Mouse (Mus musculus) cerebellum, postnatal 4 days (tissue): Measurements from ENCODE around the gene Qrich1.
"Not testable (repeated sequence)": the region's sequence is repeated elsewhere in the genome, so short reads cannot be mapped to it uniquely, and the experiment has no call there.

Experiments
- DNase-seq, 2 experiments: peaks; one replicate each; pipeline ENCODE4 v3.0.0; 2022; ENCODE audit warnings: low spot score in 2 of 2, mixed read lengths in 1 of 2

Qrich1 gene

DNA sequence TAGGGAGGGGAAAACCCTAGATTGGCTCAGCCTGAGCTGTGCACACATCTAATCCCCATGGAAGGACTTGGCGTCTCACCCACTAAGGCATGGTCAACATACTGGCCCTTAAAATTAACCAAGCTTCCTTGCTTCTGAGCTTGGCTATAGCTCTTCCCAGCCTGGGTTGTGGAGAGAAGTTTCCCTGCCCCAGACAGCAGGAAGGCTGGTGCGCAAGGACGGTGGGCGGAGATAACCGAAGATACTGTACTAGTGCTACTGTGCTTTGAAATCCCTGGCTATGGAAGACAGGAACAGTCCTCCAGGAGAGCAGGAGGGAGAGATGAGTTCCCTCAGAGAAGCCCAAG is 62.7 kb downstream of the Qrich1 start:
- DNase-seq = no peak

DNA sequence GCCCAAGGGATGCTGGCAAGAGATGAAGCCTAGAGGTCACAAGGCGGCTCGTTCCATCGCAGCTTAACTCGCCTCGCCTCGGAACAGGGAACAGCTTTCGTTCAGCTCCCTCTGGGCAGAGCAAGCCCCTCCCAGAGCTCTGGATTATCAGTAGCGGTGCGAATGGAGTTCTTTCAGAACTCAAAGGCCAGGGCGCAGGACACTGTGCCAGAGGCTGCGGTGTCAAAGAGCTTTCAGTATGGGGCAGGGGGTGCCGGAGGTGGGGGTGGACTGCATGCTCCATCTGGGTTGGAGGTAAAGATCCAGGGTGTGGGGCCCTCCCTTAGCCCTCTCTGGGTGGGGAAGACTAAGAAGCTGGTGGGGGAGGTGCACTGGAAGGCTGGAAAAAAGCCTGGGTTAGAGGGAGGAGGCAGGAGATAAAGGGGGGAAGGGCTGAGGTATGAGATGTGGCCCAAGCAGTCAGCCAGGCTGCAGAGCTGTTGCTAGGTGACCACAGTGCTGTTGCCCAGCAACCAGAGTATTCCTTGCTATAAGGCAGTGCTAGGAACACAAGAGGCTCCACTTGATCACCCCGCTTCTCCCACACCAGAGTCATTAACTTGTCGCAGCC is 71.1 kb downstream of the Qrich1 start:
- DNase-seq = peak; percentile 61 to 74

DNA sequence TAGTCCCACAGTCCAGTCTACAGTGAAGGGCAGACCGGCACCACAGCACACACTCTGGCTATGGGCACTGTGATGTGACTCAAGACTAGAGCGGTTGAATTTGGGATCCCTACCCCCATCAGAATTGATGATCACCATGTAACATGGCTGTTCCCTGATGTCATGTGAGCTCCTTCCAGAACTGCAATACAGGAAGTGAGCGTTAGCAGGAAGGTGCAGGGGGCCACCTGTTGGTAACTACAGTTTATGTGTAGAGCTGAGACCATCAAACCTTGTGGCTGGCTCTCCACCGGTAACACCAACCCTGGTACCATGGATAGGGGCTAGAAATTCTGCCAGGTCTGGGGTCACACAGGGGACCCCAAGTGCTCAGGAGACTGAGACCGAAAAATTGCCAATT is 72.6 kb downstream of the Qrich1 start:
- peak in 1 of 2 experiments; percentile 17 for DNase-seq

DNA sequence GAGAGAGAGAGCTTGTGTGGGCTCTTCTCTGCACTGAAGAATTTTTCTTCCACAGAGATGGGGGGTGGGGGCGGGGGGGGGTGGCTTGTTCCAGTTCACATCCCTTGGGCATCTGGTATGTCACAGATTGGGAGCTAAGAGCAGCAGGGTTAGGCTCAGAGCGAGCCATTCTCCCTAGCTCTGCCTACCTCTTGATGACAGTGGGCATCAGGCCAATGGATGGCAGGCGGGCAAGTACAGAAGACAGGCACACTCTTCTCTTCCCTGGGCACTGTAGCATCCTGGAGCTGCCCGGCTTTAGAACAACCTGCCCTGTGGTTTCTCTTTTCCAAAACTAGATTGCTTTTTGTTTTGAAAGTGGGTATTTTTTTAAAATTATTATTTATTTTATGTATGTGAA is 74.9 kb downstream of the Qrich1 start:
- no peak for DNase-seq

DNA sequence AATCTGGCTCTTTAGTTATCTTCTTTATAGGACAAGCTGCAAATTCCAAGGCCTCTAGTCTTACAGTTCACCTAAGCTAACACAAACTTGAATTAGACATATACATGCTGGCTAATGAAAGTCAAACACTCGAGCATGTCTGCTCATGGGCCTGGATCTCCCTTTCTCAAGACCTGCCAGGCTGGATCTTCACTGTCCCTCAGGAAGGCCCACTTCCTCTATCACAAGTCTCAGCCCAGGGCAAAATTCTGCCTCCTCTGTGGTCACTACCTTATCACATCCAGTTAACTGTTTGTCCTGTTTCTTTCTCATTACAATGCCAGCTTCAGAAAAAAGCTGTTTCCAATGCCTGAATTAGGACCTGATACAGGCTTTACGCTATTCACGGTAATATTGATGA is 77.7 kb downstream of the Qrich1 start:
- no peak for DNase-seq

DNA sequence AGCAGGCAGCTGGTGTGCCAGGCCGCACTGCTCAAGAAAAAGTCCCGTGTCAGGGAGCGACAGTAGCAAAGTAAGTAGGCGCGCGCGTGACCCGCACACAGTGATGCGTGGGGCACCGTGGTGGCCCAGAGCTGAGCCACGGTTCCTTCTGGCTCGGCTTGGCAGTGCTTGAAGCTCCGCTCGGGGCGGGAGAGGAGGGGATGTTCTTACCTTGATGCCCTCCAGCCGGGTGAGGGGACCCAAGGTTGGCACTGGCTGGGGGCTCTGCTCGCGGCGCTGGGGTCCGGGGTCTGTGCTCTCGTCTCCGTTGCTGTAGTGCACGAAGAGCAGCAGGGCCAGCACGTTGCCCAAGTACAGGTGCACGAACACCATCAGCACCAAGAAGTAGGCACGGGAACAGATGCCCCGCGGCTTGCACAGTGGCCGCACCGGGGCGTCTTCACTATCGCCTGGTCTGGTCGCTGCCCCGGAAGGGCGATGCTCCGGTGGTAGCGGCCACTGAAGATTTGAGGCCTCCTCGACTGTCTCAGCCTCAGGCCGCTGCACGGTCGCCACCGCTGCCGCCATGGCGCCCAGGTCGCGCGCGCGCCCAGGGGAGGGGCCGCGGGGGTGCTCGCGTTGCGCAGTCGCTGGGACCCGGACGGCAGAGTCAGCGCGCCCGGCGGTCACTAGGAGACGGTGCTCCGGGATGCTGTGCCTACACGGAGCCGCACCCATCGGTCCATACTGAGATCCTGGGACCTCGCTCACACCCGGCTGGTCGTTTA is 80.6 kb downstream of the Qrich1 start, which contains the start of gene P4htm:
TSS of gene P4htm (minus strand) at position 670 of the 767 bp plus-strand sequence.
- peak; percentile 41 to 66 for DNase-seq

DNA sequence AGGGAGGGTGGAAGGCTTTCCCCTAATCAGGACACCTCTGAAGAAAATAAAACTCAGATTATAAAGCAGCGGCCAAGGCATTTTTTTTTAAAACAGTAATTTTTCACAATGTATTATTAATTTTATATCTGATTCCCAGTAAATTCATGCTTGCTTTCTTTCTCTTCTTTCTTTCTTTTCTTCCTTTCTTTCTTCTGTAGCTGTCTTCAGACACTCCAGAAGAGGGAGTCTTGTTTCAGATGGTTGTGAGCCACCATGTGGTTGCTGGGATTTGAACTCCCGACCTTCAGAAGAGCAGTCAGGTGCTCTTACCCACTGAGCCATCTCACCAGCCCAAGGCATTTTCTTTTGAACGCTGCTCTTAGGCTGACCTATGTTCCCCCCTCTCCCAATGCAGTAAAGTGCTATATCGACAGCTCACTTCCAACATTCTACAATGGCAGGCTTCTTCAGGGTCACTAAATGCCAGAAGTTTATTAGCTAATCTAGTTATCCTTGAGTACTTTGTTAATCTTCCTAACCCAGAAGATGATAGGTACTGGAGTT is 82.5 kb downstream of the Qrich1 start:
- no peak for DNase-seq

DNA sequence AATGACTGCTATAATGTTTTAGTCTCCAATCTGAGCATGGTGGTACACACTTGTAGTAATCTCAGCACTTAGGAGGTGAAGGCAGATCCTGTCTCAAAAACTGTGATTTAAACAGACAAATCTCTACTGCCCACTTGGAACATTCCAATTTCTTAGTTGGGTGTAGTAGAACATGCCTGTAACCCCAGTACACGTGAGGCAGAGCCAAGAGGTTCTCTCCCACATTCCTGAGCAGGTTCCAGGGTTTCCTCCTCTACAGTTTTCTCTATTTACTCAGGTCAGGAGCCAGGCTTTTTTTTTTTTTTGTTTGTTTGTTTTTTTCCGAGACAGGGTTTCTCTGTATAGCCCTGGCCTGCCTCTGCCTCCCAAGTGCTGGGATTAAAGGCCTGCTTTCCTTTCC is 83.4 kb downstream of the Qrich1 start:
- DNase-seq = no peak

DNA sequence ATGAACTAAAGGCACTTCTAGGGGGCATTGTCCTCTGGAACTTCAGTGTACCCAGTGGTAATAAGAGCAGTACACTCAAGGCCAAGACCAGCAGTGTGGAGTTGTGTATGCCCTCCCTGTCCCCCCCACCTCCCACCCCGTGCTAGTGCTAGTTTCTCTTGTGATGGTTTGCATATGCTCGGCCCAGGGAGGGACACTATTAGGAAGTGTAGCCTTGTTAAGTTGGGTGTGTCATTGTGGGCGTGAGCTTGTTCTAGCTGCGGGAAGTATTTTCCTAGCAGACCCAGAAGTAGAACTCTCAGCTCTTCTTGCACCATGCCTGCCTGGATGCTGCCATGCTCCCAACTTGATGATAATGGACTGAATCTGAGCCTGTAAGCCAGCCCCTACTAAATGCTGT is 85.4 kb downstream of the Qrich1 start:
- no peak for DNase-seq

DNA sequence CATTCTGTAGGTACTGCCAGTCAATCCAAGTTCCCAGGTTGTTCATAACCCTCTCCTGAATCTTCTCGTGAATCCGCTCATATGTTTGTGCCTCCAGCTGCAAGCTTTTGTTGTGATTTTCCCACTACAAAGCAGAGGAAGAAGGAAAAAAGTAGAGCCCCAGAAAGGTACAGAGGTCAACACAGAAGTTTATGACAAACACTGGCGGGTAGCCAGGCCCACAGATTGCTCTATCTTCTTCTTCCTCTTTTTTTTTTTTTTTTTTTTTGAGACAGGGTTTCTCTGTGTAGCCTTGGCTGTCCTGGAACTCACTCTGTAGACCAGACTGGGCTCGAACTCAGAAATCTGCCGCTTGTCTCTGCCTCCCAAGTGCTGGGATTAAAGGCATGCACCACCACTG is 91.3 kb downstream of the Qrich1 start:
- not testable (repeated sequence) for DNase-seq

DNA sequence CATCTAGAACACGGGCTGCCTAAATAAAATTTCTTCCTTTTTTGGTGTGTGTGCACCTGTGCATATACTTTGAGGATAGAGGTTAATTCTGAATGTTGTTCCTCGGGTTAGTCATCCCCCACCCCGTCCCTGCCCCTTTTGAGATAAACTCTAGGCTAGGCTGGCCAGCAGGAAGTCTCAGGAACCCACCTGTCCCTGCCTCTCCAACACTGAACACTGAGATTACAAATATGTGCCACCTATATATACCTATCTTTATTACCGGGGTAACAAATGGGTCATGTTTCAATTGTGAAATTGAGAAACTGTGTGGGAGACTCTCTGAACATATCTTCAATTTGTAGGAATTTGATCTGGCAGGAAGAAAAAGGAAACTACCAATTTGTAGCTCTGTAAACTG is 92.3 kb downstream of the Qrich1 start:
- DNase-seq = no peak
